Mouse (Mus musculus): ENCODE results near the gene Trpc5os. TPM values are rescaled to one million over a fixed set of nuclear protein-coding genes. Genes with fewer than 3 reads are reported as not detected.

Trpc5os gene
- polyA plus RNA-seq (2014; fragmentation: Illumina TruSeq; extraction: RNeasy Lipid Tissue Mini Kit (QIAGEN cat#74804); ENCODE audit: low read depth, low replicate concordance): not detected

GRCm38 (mm10) chrX:144456281-144456680 lies at the start of gene Trpc5os:
Gene Trpc5os (plus strand): TSS chrX:144456581.

Other genes with a start within 250 kb of the Trpc5os start
- gene Alg13, start 138.8 kb upstream of the Trpc5os start, polyA plus RNA-seq (2014; fragmentation: Illumina TruSeq; extraction: RNeasy Lipid Tissue Mini Kit (QIAGEN cat#74804); ENCODE audit: low read depth, low replicate concordance): 23.2 TPM
- 1.5 TPM for gene Trpc5, start 231.6 kb downstream of the Trpc5os start, polyA plus RNA-seq (2014; fragmentation: Illumina TruSeq; extraction: RNeasy Lipid Tissue Mini Kit (QIAGEN cat#74804); ENCODE audit: low read depth, low replicate concordance)
- gene Rtl4, start 232.3 kb downstream of the Trpc5os start, polyA plus RNA-seq (2014; fragmentation: Illumina TruSeq; extraction: RNeasy Lipid Tissue Mini Kit (QIAGEN cat#74804); ENCODE audit: low read depth, low replicate concordance): 24.2 TPM